Mouse (Mus musculus) hindbrain, postnatal 0 days (tissue): Measurements from ENCODE around the gene Sec14l2. TPM values are rescaled to one million over a fixed set of nuclear protein-coding genes. Genes with fewer than 3 reads are reported as not detected.
"Not testable (repeated sequence)": the region's sequence is repeated elsewhere in the genome, so short reads cannot be mapped to it uniquely, and the experiment has no call there.

Experiments used
- ATAC-seq: fragments of 200-750 bp; cut with Nextera tagmentation; 2 replicates; pipeline ENCODE4 v1.8.0; 2017; ENCODE audit warnings: mild to moderate bottlenecking, moderate TSS enrichment, moderate library complexity
- DNase-seq: peaks from one replicate; pipeline ENCODE4 v3.0.0-alpha.2; 2015; ENCODE audit warnings: low spot score
- H3K27ac ChIP-seq: fragments of 300-500 bp; sonication (generic); 2 replicates; pipeline ENCODE4 v1.5.1; 2014; ENCODE audit warnings: mild to moderate bottlenecking
- H3K27me3 ChIP-seq: fragments of 300-500 bp; sonication (generic); 2 replicates; pipeline ENCODE4 v1.6.1; 2014; ENCODE audit warnings: low read length, mixed read lengths; ENCODE audit not compliant: insufficient read depth
- H3K36me3 ChIP-seq: fragments of 300-500 bp; sonication (generic); 2 replicates; pipeline ENCODE4 v1.6.1; 2014; ENCODE audit warnings: low read length, mixed read lengths; ENCODE audit not compliant: insufficient read depth
- H3K4me1 ChIP-seq: fragments of 300-500 bp; sonication (generic); 2 replicates; pipeline ENCODE4 v1.6.1; 2014; ENCODE audit warnings: antibody characterized with exemption, low read length, mixed read lengths; ENCODE audit not compliant: insufficient read depth
- H3K4me2 ChIP-seq: fragments of 300-500 bp; sonication (generic); 2 replicates; pipeline ENCODE4 v1.6.1; 2014; ENCODE audit warnings: low read depth, mild to moderate bottlenecking, low read length, moderate library complexity, mixed read lengths
- H3K4me3 ChIP-seq: fragments of 300-500 bp; sonication (generic); 2 replicates; pipeline ENCODE4 v1.5.1; 2014; ENCODE audit warnings: low read length
- H3K9ac ChIP-seq: fragments of 300-500 bp; sonication (generic); replicated peaks from 2 replicates; pipeline ENCODE4 v1.6.1; 2014; ENCODE audit warnings: mild to moderate bottlenecking, low read length, moderate library complexity, mixed read lengths
- H3K9me3 ChIP-seq: fragments of 300-500 bp; sonication (generic); 2 replicates; pipeline ENCODE4 v1.6.1; 2016; ENCODE audit warnings: low read length, mixed read lengths
- CTCF ChIP-seq: IDR thresholded peaks from 2 replicates; pipeline ENCODE4 v1.5.1; 2016; ENCODE audit warnings: antibody characterized with exemption, control low read depth, low read depth
- WGBS: fragments of 180-500 bp; shearing (Covaris S2); extraction: QIAGEN DNeasy Blood & Tissue Kit; methylation state at CpG from one replicate; pipeline ENCODE4 v1.1.7; 2014; 5-methylcytosine and 5-hydroxymethylcytosine counted together
- polyA plus RNA-seq: library from polyadenylated mRNA; unstranded; fragments of >200 nt; fragmentation: Nextera tagmentation; extraction: Ambion mirVana; gene quantifications from 2 replicates; pipeline ENCODE4 v1.2.1, GENCODE M21; 2015
- total RNA-seq: library from RNA; depleted of rRNA; stranded (reverse); fragments of >200 nt; gene quantifications from 2 replicates; pipeline ENCODE4 v1.2.3, GENCODE M21; 2014

The Sec14l2 gene
- total and polyA plus RNA-seq, 2 experiments from 2014 or later: 8.1 to 13.4 TPM

DNA sequence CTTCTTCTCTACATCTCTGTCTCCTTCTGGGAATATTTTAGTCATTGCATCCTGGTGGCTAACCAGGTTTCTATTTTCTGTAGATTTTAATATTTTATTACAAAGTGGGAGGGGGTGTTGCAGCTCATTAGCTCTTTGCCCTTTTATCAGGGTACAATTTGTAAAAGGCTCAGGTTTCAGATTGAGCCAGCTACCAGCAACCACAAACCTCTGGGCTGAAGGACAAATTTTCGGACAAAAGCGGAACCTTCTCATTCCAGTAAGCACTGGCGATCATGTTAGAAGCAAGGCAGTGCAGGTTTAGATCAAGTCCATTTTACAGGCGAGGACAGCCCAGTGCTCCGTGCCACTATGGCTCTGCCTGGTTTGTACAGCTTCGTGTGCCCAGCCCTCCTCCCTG, 11.2 kb upstream of the Sec14l2 start:
- H3K4me2 ChIP-seq: peak overlapping the region; percentile 89
- no peak for DNase-seq
- H3K9me3 ChIP-seq: no peaks in the 10 kb centered on the region
- H3K9ac ChIP-seq: 0 out of 2 replicates have a peak overlapping the region, but pooled peaks have one; percentile 98
- no peaks in the 10 kb centered on the region for H3K27me3 ChIP-seq
- no peak overlapping the region for H3K4me3 ChIP-seq
- no peak; the same call in 1 of the 2 replicates for ATAC-seq
- peaks cover 14% of the 10 kb centered on the region for H3K4me1 ChIP-seq
- H3K27ac ChIP-seq: peak overlapping the region; percentile 95; the same call in 1 of the 2 replicates
- 63% methylated on average over 6 of the region's 6 CpGs for WGBS
- H3K36me3 ChIP-seq: peaks cover 8% of the 10 kb centered on the region; the same call in 1 of the 2 replicates
- no peak for TF ChIP-seq CTCF

DNA sequence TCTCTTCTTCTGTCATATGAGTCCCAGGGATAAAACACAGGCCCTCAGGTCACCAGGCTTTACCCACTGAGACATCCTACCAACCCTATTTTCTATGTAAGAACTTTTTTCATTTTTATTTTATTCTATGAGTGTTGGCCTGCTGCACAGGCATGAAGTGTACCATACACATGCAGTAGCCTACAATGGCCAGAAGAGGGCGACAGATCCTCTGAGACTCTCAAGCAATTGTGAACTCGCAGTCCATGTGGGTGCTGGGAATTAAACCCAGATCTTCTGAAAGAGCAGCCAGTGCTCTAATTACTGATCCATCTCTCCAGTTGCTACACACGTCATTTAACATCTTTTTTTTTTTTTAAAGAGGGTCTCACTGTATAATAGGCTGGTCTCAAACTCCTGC, 10.2 kb upstream of the Sec14l2 start:
- Histone ChIP-seq H3K4me1 (peaks cover 14% of the 10 kb centered on the region), H3K4me2 (no peak overlapping the region), H3K9ac (no peak overlapping the region), H3K36me3 (0 out of 2 replicates have a peak, but pooled peaks cover 7% of the 10 kb centered on the region), H3K27me3 (no peaks in the 10 kb centered on the region), H3K9me3 (no peaks in the 10 kb centered on the region), H3K27ac (no peak overlapping the region), H3K4me3 (no peak overlapping the region)
- ATAC-seq (no peak), DNase-seq (no peak)
- WGBS: 55% methylated on average over 3 of the region's 3 CpGs
- peak; percentile 62 for TF ChIP-seq CTCF

DNA sequence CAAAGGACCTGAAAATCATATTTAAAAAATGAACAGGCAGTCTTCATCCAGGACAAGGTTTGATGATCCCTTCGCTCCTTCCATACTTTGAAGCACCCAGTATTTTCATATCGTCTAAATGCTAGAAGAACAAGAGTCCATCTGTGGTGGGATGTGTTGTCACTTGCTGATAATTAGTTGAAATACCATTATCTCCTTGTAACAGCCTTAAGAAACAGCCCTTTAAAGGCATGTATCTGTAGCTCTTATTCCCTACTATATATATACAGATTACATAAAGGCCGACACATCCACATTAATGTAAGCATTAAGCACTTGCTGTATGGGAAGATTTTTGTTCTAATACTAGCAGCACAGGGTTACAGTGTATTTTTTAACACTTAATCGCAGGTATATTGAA, 5.2 kb upstream of the Sec14l2 start:
- not testable (repeated sequence) for H3K27ac ChIP-seq, H3K4me1 ChIP-seq, H3K27me3 ChIP-seq, DNase-seq, H3K36me3 ChIP-seq, ATAC-seq, H3K4me2 ChIP-seq, H3K9ac ChIP-seq, H3K9me3 ChIP-seq, H3K4me3 ChIP-seq
- 96% methylated on average over 4 of the region's 4 CpGs for WGBS

DNA sequence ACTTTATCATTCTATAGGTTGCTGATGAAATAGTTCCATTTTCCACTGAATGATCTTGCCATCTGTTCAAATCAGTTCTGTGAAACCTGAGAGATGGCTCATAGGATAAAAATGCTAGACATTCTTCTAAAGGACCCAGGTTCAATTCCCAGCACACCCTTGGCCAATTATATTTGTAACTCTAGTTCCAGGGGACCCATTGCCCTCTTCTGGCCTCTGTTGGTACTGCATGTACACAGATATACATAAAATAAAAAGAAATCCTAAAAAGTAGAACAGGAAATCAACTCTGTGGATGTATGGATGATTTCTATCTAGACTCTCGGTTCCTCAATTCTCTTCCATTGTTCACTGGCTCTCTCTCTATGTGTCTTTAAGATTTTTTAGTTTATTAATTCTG, 3.8 kb upstream of the Sec14l2 start:
- no peak overlapping the region for H3K4me3 ChIP-seq
- no peak overlapping the region for H3K27ac ChIP-seq
- H3K9me3 ChIP-seq: peaks cover 3% of the 10 kb centered on the region; the same call in 1 of the 2 replicates
- no peak for ATAC-seq
- no peak overlapping the region for H3K4me2 ChIP-seq
- H3K27me3 ChIP-seq: no peaks in the 10 kb centered on the region
- H3K36me3 ChIP-seq: no peaks in the 10 kb centered on the region
- DNase-seq: no peak
- H3K4me1 ChIP-seq: no peaks in the 10 kb centered on the region
- peak; percentile 31 for TF ChIP-seq CTCF
- WGBS: 89% methylated on average over 1 of the region's 1 CpGs
- H3K9ac ChIP-seq: no peak overlapping the region

DNA sequence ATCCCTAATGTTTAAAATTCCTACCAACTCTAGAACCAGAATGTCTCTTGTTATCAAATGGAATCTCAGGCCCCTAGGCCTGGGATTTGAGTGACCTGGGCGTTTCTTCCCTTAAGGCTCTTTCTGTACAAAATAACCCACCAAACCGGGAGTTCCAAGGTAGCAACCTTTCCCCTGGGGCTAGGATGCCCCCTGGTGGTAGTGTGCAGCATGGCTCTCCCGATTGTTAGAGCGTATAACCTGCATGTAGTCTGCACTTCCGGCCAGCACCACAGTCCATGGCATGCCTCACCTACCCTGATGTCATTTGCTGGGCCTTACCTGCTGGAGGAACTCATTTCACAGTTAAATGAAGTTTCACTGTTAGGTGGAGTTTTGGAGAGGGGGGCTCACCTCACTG, 707 bp upstream of the Sec14l2 start:
- WGBS: 60% methylated on average over 5 of the region's 5 CpGs
- ATAC-seq (no peak), DNase-seq (peak; percentile 29)
- peak; percentile 66 for TF ChIP-seq CTCF
- Histone ChIP-seq H3K36me3 (no peaks in the 10 kb centered on the region), H3K27ac (no peak overlapping the region), H3K9me3 (peaks cover 3% of the 10 kb centered on the region; the same call in 1 of the 2 replicates), H3K9ac (no peak overlapping the region), H3K4me3 (no peak overlapping the region), H3K4me2 (no peak overlapping the region), H3K4me1 (peaks cover 10% of the 10 kb centered on the region; the same call in 1 of the 2 replicates), H3K27me3 (no peaks in the 10 kb centered on the region)

DNA sequence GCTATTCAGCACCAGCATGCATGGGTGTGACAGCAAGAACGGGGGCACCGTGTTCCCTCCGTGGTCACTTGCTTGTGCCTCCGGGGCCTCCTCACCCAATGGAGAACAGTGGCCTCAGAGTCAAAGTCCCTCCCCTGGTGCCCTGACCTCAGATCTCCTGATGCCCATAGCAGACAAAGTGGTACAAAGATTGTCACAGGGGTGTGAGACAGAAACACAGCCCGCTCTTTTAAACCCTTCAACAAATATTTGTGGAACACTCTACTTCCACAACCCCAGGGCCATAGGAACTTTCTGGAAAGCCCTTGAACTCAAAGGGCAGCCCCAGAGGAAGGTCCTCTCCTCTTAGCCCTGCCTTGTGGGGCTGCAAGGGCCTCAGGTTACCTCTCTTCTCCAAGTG, 989 bp downstream of the Sec14l2 start:
- H3K36me3 ChIP-seq: no peaks in the 10 kb centered on the region
- H3K4me1 ChIP-seq: peaks cover 20% of the 10 kb centered on the region
- H3K9me3 ChIP-seq: peaks cover 3% of the 10 kb centered on the region; the same call in 1 of the 2 replicates
- H3K9ac ChIP-seq: no peak overlapping the region
- no peak overlapping the region for H3K4me2 ChIP-seq
- DNase-seq: no peak
- ATAC-seq: no peak
- 69% methylated on average over 5 of the region's 5 CpGs for WGBS
- no peak overlapping the region for H3K4me3 ChIP-seq
- no peaks in the 10 kb centered on the region for H3K27me3 ChIP-seq
- no peak for TF ChIP-seq CTCF
- no peak overlapping the region for H3K27ac ChIP-seq

DNA sequence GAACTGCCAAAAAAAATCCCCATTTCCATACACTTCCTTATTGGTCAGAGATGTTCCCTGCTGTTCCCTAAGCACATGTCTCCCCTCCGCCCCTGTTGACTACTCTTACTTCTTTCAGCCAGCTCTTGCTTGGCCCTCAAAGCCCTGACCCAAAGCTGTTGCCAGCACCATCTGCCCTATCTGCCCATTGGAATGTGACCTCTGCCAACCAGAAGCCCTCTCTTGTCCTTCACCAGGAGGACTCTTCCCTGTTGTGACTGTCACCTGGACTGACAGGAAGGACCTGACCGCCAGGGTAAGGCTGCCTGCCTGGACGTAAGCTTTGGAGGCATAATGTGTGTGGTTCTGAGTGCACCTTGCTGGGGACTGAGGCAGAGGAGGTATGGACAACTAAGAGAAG, 1.5 kb downstream of the Sec14l2 start:
- Histone ChIP-seq H3K27me3 (no peaks in the 10 kb centered on the region), H3K4me3 (no peak overlapping the region), H3K27ac (no peak overlapping the region), H3K36me3 (no peaks in the 10 kb centered on the region), H3K9me3 (peaks cover 3% of the 10 kb centered on the region; the same call in 1 of the 2 replicates), H3K4me1 (peaks cover 25% of the 10 kb centered on the region), H3K9ac (no peak overlapping the region), H3K4me2 (no peak overlapping the region)
- ATAC-seq: no peak
- 86% methylated on average over 3 of the region's 3 CpGs for WGBS
- no peak for TF ChIP-seq CTCF
- DNase-seq: no peak
